11 mouse cellular contexts compared by ENCODE assay signal in the genomic region with DNA sequence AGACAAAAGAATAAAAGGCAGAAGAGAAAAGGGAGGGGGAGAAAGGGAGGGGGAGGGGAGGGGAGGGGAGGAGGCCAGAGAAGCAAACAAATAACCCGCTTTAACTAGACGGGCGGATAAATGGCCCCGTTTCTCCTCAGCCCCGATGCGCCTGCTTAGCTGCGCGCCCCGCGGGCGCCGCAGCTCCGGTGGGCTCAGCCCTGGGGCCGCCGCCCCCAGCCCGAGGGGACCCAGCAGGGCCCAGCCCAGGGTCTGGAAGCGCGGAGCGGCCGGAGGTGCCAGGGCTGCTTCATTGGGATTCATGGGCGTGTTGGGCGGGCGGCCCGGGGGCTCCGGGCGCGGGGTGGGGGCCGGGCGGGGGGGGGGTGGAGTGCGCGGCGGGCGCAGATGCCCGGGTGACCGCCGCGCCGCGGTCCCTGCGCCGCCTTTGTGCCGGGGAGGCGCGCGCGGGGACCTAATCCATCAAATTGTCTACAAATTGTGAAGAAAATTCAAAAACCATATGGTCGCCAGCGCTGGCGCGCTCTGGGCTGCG. TPM values are rescaled to one million over a fixed set of nuclear protein-coding genes. Genes with fewer than 3 reads are reported as not detected.
A peak's percentile ranks its signal among the peaks of the same experiment; 100 is the strongest.
DNase-seq lines count a peak whose midpoint lies in the region; ATAC-seq and TF ChIP-seq lines count a peak whose summit lies in the region.
"Had no signal": no experiment of that assay in that cellular context is flagged by ENCODE, and none has a peak within 500 bp of the region (broad histone marks: within the 10 kb centered on the region; RNA-seq: fewer than 3 reads in every experiment).

No protein-coding gene starts in this region.

- peaks cover 94% of the 10 kb centered on the region for H3K27me3 ChIP-seq in heart, embryonic 14.5 days (ENCODE audit: control insufficient read depth, insufficient read depth, low read length)
- peaks cover 62% of the 10 kb centered on the region for H3K27me3 ChIP-seq in heart, adult 2 months (ENCODE audit: control insufficient read depth, insufficient read depth, low read length)
- H3K27me3 ChIP-seq in forebrain, embryonic 16.5 days (replicated peaks; ENCODE audit: control insufficient read depth, insufficient read depth, low read length), result peaks cover 66% of the 10 kb centered on the region
- peaks cover 97% of the 10 kb centered on the region for H3K27me3 ChIP-seq in midbrain, embryonic 11.5 days (ENCODE audit: control insufficient read depth, insufficient read depth, low read length)

- no peaks in the 10 kb centered on the region for H3K9me3 ChIP-seq in heart, embryonic 14.5 days (ENCODE audit: control insufficient read depth, low read length)
- no peaks in the 10 kb centered on the region for H3K9me3 ChIP-seq in forebrain, embryonic 16.5 days (ENCODE audit: control insufficient read depth, low read length)
- no peaks in the 10 kb centered on the region for H3K9me3 ChIP-seq in midbrain, embryonic 11.5 days (ENCODE audit: control insufficient read depth, low read length)

- H3K4me2 ChIP-seq in heart, embryonic 14.5 days (ENCODE audit: low read length), result peak overlapping the region; percentile 47
- H3K4me2 ChIP-seq in forebrain, embryonic 16.5 days (ENCODE audit: low read length), result peak overlapping the region; percentile 37
- H3K4me2 ChIP-seq in midbrain, embryonic 11.5 days, result peak overlapping the region; percentile 26

- no peak for TF ChIP-seq EP300 in heart, adult 2 months (IDR thresholded peaks at IDR 0.05; ENCODE audit: insufficient read depth, low read depth, low read length)

- WGBS in heart, embryonic 14.5 days, result 0% methylated on average over 35 of the region's 51 CpGs
- 4% methylated on average over 33 of the region's 51 CpGs for WGBS in heart, adult 2 months
- under 1% methylated on average over 33 of the region's 51 CpGs for WGBS in forebrain, embryonic 16.5 days
- WGBS in midbrain, embryonic 11.5 days, result 1% methylated on average over 45 of the region's 51 CpGs

- no peak for DNase-seq in heart, adult 2 months
- DNase-seq in embryo, embryonic 10 days (ENCODE audit: low spot score), result peak; percentile 26
- peak; percentile 92 for DNase-seq in midbrain, embryonic 11.5 days (ENCODE audit: low spot score, missing footprints)
- DNase-seq in left cerebral cortex, adult 2 months (ENCODE audit: extremely low spot score in 1 of 2, low spot score in 2 of 2), result no peak
- no peak for DNase-seq in adrenal gland, postnatal 36 days
- DNase-seq in left cerebral cortex, adult 8-10 months (ENCODE audit: low spot score in 2 of 2), result no peak
- DNase-seq: cerebellum, adult 11-12 months; spleen, adult 18-20 months had no signal

- intact Hi-C loops in heart, adult 2 months (cut with DNase I), result loop anchor here (10.0 kb wide), 1 partner anchor 476 kb away; a partner anchor contains a TSS
- intact Hi-C loops in left cerebral cortex, adult 2 months (cut with DNase I), result loop anchor here (5.0 kb wide), 2 partner anchors 74 to 154 kb away; a partner anchor contains a TSS

- H3K4me3 ChIP-seq in heart, embryonic 14.5 days (ENCODE audit: control insufficient read depth in 1 of 2, insufficient read depth in 1 of 2, low read depth in 1 of 2, low read length in 2 of 2), result peak overlapping the region in 1 of 2 experiments; percentile 24; a peak in 2 of 4 replicates
- H3K4me3 ChIP-seq in heart, adult 2 months, result no peak overlapping the region
- H3K4me3 ChIP-seq in forebrain, embryonic 16.5 days (replicated peaks; ENCODE audit: low read length), result peak overlapping the region; percentile 23
- peak overlapping the region; percentile 9 for H3K4me3 ChIP-seq in midbrain, embryonic 11.5 days (ENCODE audit: low read depth, low read length)
- H3K4me3 ChIP-seq in left cerebral cortex, adult 2 months, result no peak overlapping the region

- no peaks in the 10 kb centered on the region for H3K36me3 ChIP-seq in heart, embryonic 14.5 days (ENCODE audit: control insufficient read depth, insufficient read depth, low read length)
- H3K36me3 ChIP-seq in heart, adult 2 months (ENCODE audit: control insufficient read depth, insufficient read depth, low read length), result no peaks in the 10 kb centered on the region
- H3K36me3 ChIP-seq in forebrain, embryonic 16.5 days (ENCODE audit: control insufficient read depth, insufficient read depth), result no peaks in the 10 kb centered on the region
- H3K36me3 ChIP-seq in midbrain, embryonic 11.5 days (ENCODE audit: control insufficient read depth, insufficient read depth, low read length), result no peaks in the 10 kb centered on the region

- no peak overlapping the region for H3K27ac ChIP-seq in heart, embryonic 14.5 days (replicated peaks in 1 of 2; ENCODE audit: control insufficient read depth in 1 of 2, insufficient read depth in 1 of 2, low read depth in 2 of 2, low read length in 2 of 2)
- H3K27ac ChIP-seq in heart, adult 2 months, result no peak overlapping the region
- H3K27ac ChIP-seq in forebrain, embryonic 16.5 days (ENCODE audit: low read length), result no peak overlapping the region
- H3K27ac ChIP-seq in midbrain, embryonic 11.5 days (ENCODE audit: low read depth, low read length), result no peak overlapping the region
- H3K27ac ChIP-seq in left cerebral cortex, adult 2 months, result no peak overlapping the region

- H3K4me1 ChIP-seq in heart, embryonic 14.5 days (ENCODE audit: control insufficient read depth in 2 of 2, insufficient read depth in 2 of 2, low read length in 2 of 2), result peaks cover 0 to 41% of the 10 kb centered on the region in 2 experiments; a peak in 3 of 4 replicates
- H3K4me1 ChIP-seq in heart, adult 2 months (ENCODE audit: control insufficient read depth, insufficient read depth, low read length), result peaks cover 4% of the 10 kb centered on the region
- H3K4me1 ChIP-seq in forebrain, embryonic 16.5 days (replicated peaks; ENCODE audit: control insufficient read depth, insufficient read depth, low read length), result peaks cover 21% of the 10 kb centered on the region
- H3K4me1 ChIP-seq in midbrain, embryonic 11.5 days (ENCODE audit: control insufficient read depth, insufficient read depth, low read length), result peaks cover 17% of the 10 kb centered on the region

- no peaks in the 10 kb centered on the region for H3K79me2 ChIP-seq in heart, adult 2 months (replicated peaks; ENCODE audit: control insufficient read depth, insufficient read depth, low read length)

- no peak for ATAC-seq in heart, embryonic 14.5 days (ENCODE audit: insufficient number of reproducible peaks, insufficient read depth, low FRiP score, low read depth)
- no peak for ATAC-seq in forebrain, embryonic 16.5 days
- ATAC-seq in midbrain, embryonic 11.5 days (ENCODE audit: low FRiP score), result peak; percentile 62

- TF ChIP-seq POLR2A in heart, adult 2 months (IDR thresholded peaks at IDR 0.05; ENCODE audit: insufficient read depth, low read depth, low read length), result no peak

- TF ChIP-seq CTCF in heart, adult 2 months (IDR thresholded peaks at IDR 0.05), result no peak
- TF ChIP-seq CTCF in left cerebral cortex, adult 2 months (IDR thresholded peaks at IDR 0.05), result no peak

- no peak overlapping the region for H3K9ac ChIP-seq in heart, embryonic 14.5 days (ENCODE audit: low read length)
- no peak overlapping the region for H3K9ac ChIP-seq in heart, adult 2 months (ENCODE audit: low read depth, low read length)
- 0 out of 2 replicates have a peak overlapping the region, but pooled peaks have one; percentile 22 for H3K9ac ChIP-seq in forebrain, embryonic 16.5 days (replicated peaks; ENCODE audit: low read depth, low read length)
- no peak overlapping the region for H3K9ac ChIP-seq in midbrain, embryonic 11.5 days (ENCODE audit: low read length)

RNA-seq across cellular contexts. Expression of a gene that starts 4.7 kb away (rescaled TPM):
- polyA plus RNA-seq in heart, embryonic 14.5 days (2014; fragmentation: Nextera tagmentation; extraction: Ambion mirVana), result not detected in 2 replicates
- total RNA-seq in heart, adult 2 months (2021), result under 1 TPM in 1 of 2 experiments, not detected in 1; 0.14 TPM
- polyA plus RNA-seq in heart, adult 2 months (2012; rRNA removed), result not detected in 2 replicates
- not detected in 2 replicates for polyA plus RNA-seq in forebrain, embryonic 16.5 days (2015; fragmentation: Nextera tagmentation; extraction: Ambion mirVana)
- not detected in 2 replicates for polyA plus RNA-seq in midbrain, embryonic 11.5 days (2014; fragmentation: Nextera tagmentation; extraction: Ambion mirVana)
- not detected for total RNA-seq in left cerebral cortex, adult 2 months (2021)
- total RNA-seq in adrenal gland, postnatal 36 days (2021), result under 1 TPM; 0.10 to 0.17 TPM
- total RNA-seq in left cerebral cortex, adult 8-10 months (2022), result not detected
- total RNA-seq: layer of hippocampus, postnatal 10 days had no signal

Comparison
In these comparisons a context has a peak if more than half of its experiments do, and no peak if none do; other contexts are left out.
1. H3K4me3 ChIP-seq: peak in forebrain, embryonic 16.5 days (single experiment) and midbrain, embryonic 11.5 days (single experiment); none in heart, adult 2 months (single experiment) and left cerebral cortex, adult 2 months (single experiment).
2. DNase-seq: peak in embryo, embryonic 10 days (single experiment) and midbrain, embryonic 11.5 days (single experiment); none in heart, adult 2 months (0 of 2), left cerebral cortex, adult 2 months (0 of 2), adrenal gland, postnatal 36 days (0 of 2) and left cerebral cortex, adult 8-10 months (0 of 2).
3. Peak in every context shown above with its lines, with median percentiles within 50 percentile points of each other: H3K4me2 ChIP-seq.